Mouse (Mus musculus): Measurements from ENCODE around the gene Nudcd3. TPM values are rescaled to one million over a fixed set of nuclear protein-coding genes. Genes with fewer than 3 reads are reported as not detected.
A peak's percentile ranks its signal among the peaks of the same experiment; 100 is the strongest.

The Nudcd3 gene
- polyA plus RNA-seq, 1 experiment, result 20.0 TPM

GRCm38 (mm10) chr11:6218189-6218896 is 18.1 kb upstream of the Nudcd3 start:
- 74% methylated on average over 11 of the region's 11 CpGs for WGBS
- no peak for TF ChIP-seq POLR2A (IDR thresholded peaks at IDR 0.05; ENCODE audit: low read depth, low read length)
- TF ChIP-seq CTCF (IDR thresholded peaks at IDR 0.05; ENCODE audit: extremely low read depth, insufficient read depth, insufficient read length, insufficient replicate concordance), result no peak

GRCm38 (mm10) chr11:6216834-6217233 is 16.6 kb upstream of the Nudcd3 start:
- Histone ChIP-seq H3K27ac (ENCODE audit: insufficient read depth, low read length) (no peak overlapping the region), H3K36me3 (ENCODE audit: control insufficient read depth, insufficient read depth, low read length) (no peaks in the 10 kb centered on the region), H3K27me3 (ENCODE audit: control insufficient read depth, insufficient read depth, low read length) (no peaks in the 10 kb centered on the region), H3K4me3 (ENCODE audit: extremely low read depth, insufficient read depth, insufficient read length) (no peak overlapping the region), H3K4me1 (ENCODE audit: control insufficient read depth, insufficient read depth, insufficient read length) (no peaks in the 10 kb centered on the region)
- 87% methylated on average over 3 of the region's 3 CpGs for WGBS
- no peak for DNase-seq (ENCODE audit: low read depth in 1 of 2, low spot score in 2 of 2)
- TF ChIP-seq CTCF (IDR thresholded peaks at IDR 0.05; ENCODE audit: extremely low read depth, insufficient read depth, insufficient read length, insufficient replicate concordance), result no peak
- TF ChIP-seq POLR2A (IDR thresholded peaks at IDR 0.05; ENCODE audit: low read depth, low read length), result no peak

More at GRCm38 (mm10) chr11:6218189-6218896, 18.1 kb upstream of the Nudcd3 start:
- no peak for DNase-seq (ENCODE audit: low read depth in 1 of 2, low spot score in 2 of 2)
- H3K36me3 ChIP-seq (ENCODE audit: control insufficient read depth, insufficient read depth, low read length), result no peaks in the 10 kb centered on the region
- H3K27me3 ChIP-seq (ENCODE audit: control insufficient read depth, insufficient read depth, low read length), result no peaks in the 10 kb centered on the region
- no peak overlapping the region for H3K4me3 ChIP-seq (ENCODE audit: extremely low read depth, insufficient read depth, insufficient read length)
- H3K4me1 ChIP-seq (ENCODE audit: control insufficient read depth, insufficient read depth, insufficient read length), result no peaks in the 10 kb centered on the region
- no peak overlapping the region for H3K27ac ChIP-seq (ENCODE audit: insufficient read depth, low read length)

GRCm38 (mm10) chr11:6208158-6208557 is 7.9 kb upstream of the Nudcd3 start:
- TF ChIP-seq POLR2A (IDR thresholded peaks at IDR 0.05; ENCODE audit: low read depth, low read length) (no peak), CTCF (IDR thresholded peaks at IDR 0.05; ENCODE audit: extremely low read depth, insufficient read depth, insufficient read length, insufficient replicate concordance) (no peak)
- Histone ChIP-seq H3K4me3 (ENCODE audit: extremely low read depth, insufficient read depth, insufficient read length) (no peak overlapping the region), H3K27me3 (ENCODE audit: control insufficient read depth, insufficient read depth, low read length) (no peaks in the 10 kb centered on the region; the same call in 1 of the 2 replicates), H3K27ac (ENCODE audit: insufficient read depth, low read length) (no peak overlapping the region), H3K36me3 (ENCODE audit: control insufficient read depth, insufficient read depth, low read length) (no peaks in the 10 kb centered on the region), H3K4me1 (ENCODE audit: control insufficient read depth, insufficient read depth, insufficient read length) (no peaks in the 10 kb centered on the region)
- 92% methylated on average over 1 of the region's 1 CpGs for WGBS
- DNase-seq (ENCODE audit: low read depth in 1 of 2, low spot score in 2 of 2), result no peak

- Histone ChIP-seq H3K27me3 (ENCODE audit: control insufficient read depth, insufficient read depth, low read length) (no peaks in the 10 kb centered on the region; the same call in 1 of the 2 replicates), H3K36me3 (ENCODE audit: control insufficient read depth, insufficient read depth, low read length) (no peaks in the 10 kb centered on the region), H3K27ac (ENCODE audit: insufficient read depth, low read length) (no peak overlapping the region), H3K4me1 (ENCODE audit: control insufficient read depth, insufficient read depth, insufficient read length) (no peaks in the 10 kb centered on the region), H3K4me3 (ENCODE audit: extremely low read depth, insufficient read depth, insufficient read length) (no peak overlapping the region)
- DNase-seq (ENCODE audit: low read depth in 1 of 2, low spot score in 2 of 2), result no peak
- TF ChIP-seq POLR2A (IDR thresholded peaks at IDR 0.05; ENCODE audit: low read depth, low read length) (no peak), CTCF (IDR thresholded peaks at IDR 0.05; ENCODE audit: extremely low read depth, insufficient read depth, insufficient read length, insufficient replicate concordance) (no peak)
- 75% methylated on average over 2 of the region's 2 CpGs for WGBS
Observed at GRCm38 (mm10) chr11:6207090-6207489, 6.9 kb upstream of the Nudcd3 start.

GRCm38 (mm10) chr11:6200570-6200969 is 355 bp upstream of the Nudcd3 start:
- Histone ChIP-seq H3K4me3 (ENCODE audit: extremely low read depth, insufficient read depth, insufficient read length) (no peak overlapping the region; the same call in 1 of the 2 replicates), H3K27me3 (ENCODE audit: control insufficient read depth, insufficient read depth, low read length) (no peaks in the 10 kb centered on the region), H3K36me3 (ENCODE audit: control insufficient read depth, insufficient read depth, low read length) (no peaks in the 10 kb centered on the region), H3K4me1 (ENCODE audit: control insufficient read depth, insufficient read depth, insufficient read length) (peaks cover 8% of the 10 kb centered on the region), H3K27ac (ENCODE audit: insufficient read depth, low read length) (peak overlapping the region; percentile 99; the same call in 1 of the 2 replicates)
- DNase-seq (ENCODE audit: low read depth in 1 of 2, low spot score in 2 of 2), result no peak
- no peak for TF ChIP-seq POLR2A (IDR thresholded peaks at IDR 0.05; ENCODE audit: low read depth, low read length)
- no peak for TF ChIP-seq CTCF (IDR thresholded peaks at IDR 0.05; ENCODE audit: extremely low read depth, insufficient read depth, insufficient read length, insufficient replicate concordance)
- WGBS, result 25% methylated on average over 9 of the region's 9 CpGs

- H3K27ac ChIP-seq (ENCODE audit: insufficient read depth, low read length), result peak within 1 kb of the TSS; percentile 99
- no peaks in the 10 kb centered on the region for H3K27me3 ChIP-seq (ENCODE audit: control insufficient read depth, insufficient read depth, low read length)
- H3K36me3 ChIP-seq (ENCODE audit: control insufficient read depth, insufficient read depth, low read length), result no peaks in the 10 kb centered on the region
- TF ChIP-seq CTCF (IDR thresholded peaks at IDR 0.05; ENCODE audit: extremely low read depth, insufficient read depth, insufficient read length, insufficient replicate concordance), result no peak
- no peak for TF ChIP-seq POLR2A (IDR thresholded peaks at IDR 0.05; ENCODE audit: low read depth, low read length)
- 1% methylated on average over 35 of the region's 35 CpGs for WGBS
- peaks cover 8% of the 10 kb centered on the region for H3K4me1 ChIP-seq (ENCODE audit: control insufficient read depth, insufficient read depth, insufficient read length)
- H3K4me3 ChIP-seq (ENCODE audit: extremely low read depth, insufficient read depth, insufficient read length), result peak within 1 kb of the TSS; percentile 94
- no peak for DNase-seq (ENCODE audit: low read depth in 1 of 2, low spot score in 2 of 2)
Observed at GRCm38 (mm10) chr11:6199410-6200086, 667 bp downstream of the Nudcd3 start, which contains the start of gene A730071L15Rik. Gene A730071L15Rik, plus strand, starts transcription at chr11:6200029.
